Mouse (Mus musculus) adrenal gland (tissue): ENCODE results near the gene Grik4.
"Not testable (repeated sequence)": the region's sequence is repeated elsewhere in the genome, so short reads cannot be mapped to it uniquely, and the experiment has no call there.

Experiments
- intact Hi-C: fragments of 180-260 bp; cut with DNase I; formaldehyde crosslinking; loops from one replicate; pipeline ENCODE4 v1.15.1; 2025

The Grik4 gene

DNA sequence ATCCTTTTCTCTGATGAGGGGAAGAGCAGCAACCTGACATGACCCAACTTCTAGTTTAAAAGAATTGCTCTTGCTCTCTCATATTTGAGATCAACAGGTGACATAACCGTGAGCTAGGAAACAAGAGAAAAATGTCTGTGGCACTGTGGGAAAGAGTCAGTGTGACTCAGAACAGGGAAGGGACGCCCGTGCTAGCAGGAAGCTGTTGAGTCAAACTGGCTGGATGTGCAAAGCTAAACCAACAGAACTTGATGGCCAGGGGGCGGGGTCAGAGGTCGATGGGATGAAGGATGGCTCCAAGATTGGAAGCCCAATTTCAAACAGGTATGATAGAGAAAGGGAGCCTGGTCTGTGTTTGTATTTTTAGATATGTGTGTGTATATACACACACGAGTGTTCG, 144.2 kb downstream of the Grik4 start:
- intact Hi-C loops: no loop called here

DNA sequence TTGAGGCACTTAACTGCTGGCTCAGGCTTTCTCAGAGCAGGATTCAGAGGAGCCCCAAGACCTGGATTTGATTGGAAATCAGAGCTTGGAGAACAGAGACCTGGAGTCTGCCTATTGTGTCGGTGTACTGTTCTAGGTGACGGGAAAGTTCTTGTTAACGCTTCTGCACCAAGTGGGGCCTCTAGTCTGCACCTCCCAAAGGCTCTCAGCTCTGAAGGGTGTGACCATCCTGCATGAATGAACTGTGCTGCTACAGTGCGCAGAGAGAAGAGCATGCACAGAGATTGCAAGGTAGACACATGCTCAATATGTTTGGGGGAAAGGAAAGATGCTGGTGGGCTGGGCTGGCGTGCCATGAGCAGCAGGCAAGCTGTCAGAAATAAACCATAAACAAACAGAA, 144.6 kb downstream of the Grik4 start:
- intact Hi-C loops: no loop called here

DNA sequence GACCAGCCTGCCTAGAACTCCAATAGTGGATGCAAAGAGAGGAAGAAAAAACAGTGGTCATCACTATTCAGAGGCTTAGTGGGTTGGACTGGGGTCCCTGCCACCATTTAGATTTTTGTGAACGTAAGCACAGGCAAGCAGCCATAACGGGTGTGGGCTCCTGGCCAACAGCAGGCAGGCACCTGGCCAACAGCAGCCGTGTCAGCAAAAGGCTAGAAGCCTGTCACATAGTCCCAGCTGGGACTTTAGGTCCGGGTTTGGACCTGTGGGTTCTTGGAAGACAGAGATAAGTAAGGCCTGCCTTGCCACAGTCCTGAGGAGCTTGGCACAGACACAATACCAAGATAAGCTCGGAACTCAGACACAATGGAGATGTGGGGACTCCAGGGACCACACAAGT, 145.1 kb downstream of the Grik4 start:
- intact Hi-C loops: no loop called here

DNA sequence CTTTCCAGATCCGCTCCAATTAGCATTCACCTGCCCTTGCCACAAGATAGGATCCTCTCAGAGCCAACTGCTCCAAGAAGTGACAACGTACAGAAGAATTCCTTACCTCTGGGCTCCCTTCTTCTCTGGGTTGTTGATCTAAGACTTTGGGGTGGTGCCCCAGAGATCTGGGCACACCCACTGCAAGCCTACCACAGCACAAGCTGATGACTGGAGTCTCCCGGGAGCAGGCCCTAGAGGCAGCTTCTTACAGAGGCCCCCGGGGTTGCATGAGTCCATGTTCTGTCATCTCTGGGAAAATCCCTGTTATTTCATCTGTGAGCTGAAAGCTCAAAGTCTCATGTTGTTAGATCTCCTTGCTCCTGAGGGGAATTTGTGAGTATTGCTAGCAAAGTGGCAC, 146.0 kb downstream of the Grik4 start:
- intact Hi-C loops: no loop called here

DNA sequence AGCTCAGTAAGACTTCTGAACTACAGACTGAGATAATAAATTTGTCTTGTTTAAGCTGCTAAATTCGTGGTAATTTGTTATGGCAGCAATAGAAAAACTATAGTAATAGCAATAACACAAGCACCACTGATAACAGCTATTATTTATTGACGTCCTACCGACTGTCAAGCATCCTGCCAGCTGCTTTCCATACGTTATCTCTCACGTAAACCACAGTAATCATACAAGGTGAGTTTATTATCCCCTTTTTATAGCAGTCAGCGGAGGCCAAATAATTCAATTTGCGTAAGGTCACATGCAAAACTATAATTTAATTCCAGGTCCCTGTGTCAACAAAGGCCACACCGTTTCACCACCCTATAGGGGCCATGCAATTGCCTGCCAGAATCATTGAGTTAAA, 147.0 kb downstream of the Grik4 start:
- intact Hi-C loops: no loop called here

DNA sequence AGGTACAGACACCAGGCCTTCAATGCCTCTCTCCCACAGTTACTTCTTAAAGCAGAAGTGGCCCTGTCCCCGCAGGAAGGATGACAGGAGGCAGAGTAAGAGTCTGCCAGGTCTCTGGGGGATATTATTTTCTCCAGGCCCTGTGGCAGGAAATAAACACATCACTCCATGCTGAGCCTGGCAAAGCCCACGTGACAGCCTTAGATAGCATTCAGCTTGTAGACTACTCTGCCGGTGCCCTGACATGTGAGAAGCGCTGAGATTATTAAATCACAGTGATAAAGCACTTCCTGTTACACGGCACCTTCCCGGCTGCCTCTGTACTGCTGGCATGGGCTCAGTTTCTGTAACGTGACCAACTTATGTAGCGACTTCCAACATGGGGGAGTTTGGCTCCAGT, 148.4 kb downstream of the Grik4 start:
- intact Hi-C loops: no loop called here

DNA sequence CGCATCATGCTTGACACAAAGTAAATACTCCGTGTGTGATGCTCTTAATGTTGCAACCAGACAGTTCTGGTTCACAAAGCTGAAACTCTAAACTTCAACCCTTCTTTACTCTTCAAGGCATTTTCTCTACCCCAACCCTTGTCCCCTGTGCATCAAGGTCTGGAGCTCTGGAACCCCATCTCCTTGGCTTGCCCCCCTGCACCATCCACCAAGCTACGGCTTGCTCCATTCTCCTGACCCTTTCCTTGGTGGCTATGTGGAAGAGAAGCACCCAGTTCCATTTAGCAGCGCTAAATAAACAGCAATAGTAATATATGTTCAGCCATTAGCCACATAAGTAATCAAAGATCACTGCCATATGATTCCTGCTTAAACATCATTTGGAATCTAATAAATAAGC, 150.3 kb downstream of the Grik4 start:
- intact Hi-C loops: no loop called here

DNA sequence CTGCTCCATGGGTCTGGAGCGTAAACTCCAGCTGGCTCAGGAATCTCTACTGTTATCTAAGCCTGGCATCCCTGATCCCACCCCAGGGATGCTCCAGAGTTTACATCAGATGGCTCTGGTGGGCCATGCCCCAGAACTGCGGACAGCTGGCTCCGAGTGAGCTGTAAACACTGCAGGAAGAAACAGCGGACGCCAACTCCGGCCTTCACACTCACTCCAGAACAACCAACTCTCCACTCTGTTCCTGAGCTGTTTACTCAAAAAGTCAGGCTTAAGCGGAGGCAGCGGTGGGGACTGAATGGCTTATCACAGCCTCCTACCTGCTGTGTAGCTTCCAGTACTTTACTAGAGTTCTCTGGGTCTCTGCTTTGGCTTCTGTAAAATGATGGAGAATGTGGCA, 150.7 kb downstream of the Grik4 start:
- intact Hi-C loops: no loop called here

DNA sequence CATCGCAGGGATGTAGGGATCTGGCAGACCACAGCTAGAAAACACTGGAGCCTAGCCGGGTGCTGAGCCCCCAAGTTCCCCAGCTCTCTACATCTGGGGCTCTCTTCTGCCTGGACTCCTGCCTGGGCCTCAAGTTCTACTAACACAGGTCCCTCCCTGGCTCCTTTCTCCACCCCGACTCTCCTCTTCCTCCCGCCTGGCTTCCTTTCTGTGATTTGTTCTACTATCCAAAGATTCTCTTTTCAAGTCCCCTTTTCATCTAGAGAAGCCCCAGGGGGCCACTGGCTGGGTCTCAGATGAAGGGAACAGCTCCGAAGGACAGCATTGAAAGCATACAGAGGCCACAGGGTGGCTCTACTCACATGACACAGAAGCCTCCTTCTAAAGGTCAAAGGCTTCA, 151.9 kb downstream of the Grik4 start:
- intact Hi-C loops: no loop called here

DNA sequence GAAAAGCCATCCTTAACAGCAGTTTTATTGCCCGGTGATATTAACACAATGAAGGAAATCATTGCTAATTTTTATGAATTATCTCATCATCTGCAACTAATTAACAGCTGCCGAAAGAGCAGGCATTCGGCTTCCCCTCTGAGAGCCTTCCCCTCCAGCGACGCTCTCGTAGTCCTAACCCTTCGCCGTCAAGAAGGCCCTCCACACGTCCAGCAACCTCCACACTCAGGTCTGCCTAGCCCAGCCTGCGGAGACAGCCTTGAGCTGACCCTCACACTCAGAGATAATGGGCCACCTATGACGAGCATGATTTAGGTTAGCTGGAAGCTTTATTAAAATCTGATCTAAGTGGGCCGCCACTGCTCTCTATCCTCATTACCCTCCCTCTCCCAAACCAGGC, 152.5 kb downstream of the Grik4 start:
- intact Hi-C loops: no loop called here

DNA sequence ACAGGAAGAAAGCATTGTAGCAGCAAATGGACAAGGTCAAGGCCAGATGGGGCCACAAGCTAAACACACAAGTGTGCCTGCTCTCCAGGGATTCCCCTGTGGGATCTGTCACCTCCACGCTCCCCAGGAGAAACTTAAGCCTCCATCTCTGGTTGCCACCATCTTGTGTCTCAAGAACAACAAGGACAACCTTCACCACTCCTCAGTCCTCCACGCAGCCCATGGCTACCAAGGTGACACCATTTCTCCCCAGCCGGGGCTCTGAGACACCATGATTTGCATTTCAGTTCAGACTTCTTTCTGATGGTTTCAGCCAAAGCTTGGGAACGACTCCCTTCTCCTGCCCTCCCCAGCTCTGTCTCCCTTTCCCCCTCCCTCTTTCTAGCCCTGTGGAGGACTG, 152.9 kb downstream of the Grik4 start:
- intact Hi-C loops: no loop called here

DNA sequence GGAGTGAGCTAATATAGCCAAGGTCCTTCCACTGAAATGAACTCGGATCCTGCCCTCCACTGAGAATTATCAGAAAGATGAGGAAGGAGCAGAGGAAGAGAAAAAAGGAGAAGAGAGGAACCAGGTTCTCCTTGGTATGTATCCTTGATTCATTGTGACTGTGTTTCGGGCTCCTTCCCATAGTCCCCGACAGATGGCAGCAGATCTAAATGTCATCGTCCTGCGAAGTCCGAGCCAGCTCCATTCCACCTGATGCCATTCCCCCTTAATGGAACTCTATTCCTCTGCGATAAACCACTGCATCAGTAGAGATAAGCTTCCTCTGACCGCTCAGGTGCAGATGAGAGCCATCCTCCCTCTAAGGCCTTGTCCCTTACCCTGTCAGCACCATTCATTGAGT, 155.8 kb downstream of the Grik4 start:
- intact Hi-C loops: loop anchor here (1.0 to 2.0 kb wide), 2 partner anchors 156 to 422 kb away; partner anchors contain the start of genes Grik4 and Pou2f3

DNA sequence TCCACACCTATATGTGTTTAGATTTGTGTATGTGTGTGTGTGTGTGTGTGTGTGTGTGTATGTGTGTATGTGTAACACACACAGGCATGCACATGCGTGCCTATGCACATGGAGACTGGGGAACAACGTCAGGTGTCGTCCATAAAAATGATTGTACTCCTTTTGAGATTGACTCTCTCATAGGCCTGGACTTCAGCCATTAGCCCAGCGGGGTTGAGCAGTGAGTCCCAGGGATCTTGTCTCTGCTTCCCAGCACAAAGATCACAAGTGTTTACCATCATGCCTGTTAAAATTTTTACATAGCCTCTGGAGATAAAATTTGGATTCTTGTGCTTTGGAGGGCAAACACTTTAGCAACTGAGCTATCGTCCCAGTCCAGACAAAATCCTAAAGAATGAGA, 157.4 kb downstream of the Grik4 start:
- intact Hi-C loops: no loop called here

DNA sequence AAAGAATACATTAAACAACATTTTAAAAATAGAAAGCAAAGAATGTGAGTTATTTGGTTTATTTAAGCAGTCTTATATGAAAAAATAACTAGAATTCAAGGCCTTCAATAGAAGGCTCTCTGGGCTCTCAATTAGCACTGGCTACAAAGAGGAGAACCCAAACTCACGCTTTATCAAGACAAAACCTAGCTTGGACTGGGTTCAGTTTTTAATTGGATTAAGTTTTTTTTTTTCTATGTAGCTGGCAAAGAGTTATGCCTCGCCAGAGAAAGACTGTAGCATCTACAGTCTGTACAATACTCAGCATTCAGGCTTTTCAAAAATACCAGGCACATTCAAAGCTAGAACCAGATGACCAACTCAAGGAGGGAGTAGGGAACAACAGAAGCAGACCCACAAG, 158.0 kb downstream of the Grik4 start:
- intact Hi-C loops: no loop called here

DNA sequence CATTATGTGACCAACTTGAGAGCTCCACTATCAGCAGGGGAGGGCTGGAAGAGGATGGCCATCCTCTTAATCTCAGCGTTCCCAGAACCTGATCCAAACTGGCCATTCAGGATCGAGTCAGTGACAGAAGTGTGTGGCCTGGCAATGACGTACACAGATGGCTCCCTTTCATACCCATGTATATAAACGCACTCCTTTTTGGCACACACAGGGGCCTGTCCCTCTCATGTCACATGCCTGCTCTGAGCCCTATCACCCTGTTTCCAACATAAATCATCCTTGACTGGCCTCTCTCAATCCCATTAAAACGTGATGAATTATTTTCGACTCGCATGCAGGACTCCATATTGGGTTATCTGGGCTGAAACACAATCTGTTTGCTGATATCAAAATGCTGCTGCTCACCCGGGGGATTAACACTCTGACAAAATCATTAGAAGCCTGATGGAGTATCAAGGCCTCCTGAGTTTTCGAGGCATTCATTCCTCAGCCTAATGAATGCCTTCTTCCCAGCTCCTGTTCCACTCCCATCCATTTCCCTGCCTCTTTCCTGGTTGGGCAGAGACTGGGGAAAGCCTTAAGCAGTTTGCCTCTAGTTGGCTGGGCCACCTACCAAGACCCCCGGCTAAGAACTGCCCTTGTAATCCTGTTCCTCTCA, 159.0 kb downstream of the Grik4 start:
- intact Hi-C loops: no loop called here

DNA sequence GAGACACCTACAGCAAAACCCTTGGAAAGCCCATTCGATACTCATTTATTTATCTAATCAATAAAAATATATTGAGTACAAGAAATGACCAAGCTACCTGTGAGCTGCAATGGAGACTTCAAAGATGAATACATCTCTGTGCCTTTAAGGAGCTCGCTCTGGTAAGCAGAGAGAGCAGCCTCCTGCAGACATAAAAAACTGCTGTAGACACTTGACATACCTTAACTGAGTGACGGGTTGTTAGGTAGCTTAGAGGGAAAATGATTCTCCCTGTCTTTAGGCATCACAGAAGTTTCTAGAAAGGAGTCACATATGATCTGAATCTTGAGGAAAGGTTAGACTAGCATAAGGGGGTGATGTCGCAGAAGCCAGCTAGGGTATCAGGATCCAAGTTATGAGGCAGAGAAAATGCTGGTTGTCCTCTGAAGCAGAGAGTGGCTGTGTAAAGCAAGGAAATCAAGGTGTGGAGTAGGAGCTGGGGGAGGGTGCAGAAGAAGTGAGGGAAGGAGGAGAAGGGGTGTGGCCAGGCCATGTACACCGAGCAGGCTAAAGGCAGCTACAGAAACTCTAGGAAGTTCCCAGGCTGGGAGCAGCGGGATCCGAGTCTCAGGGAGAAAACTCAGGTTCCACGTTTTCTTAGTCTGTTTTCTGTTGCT, 160.9 kb downstream of the Grik4 start:
- intact Hi-C loops: no loop called here

DNA sequence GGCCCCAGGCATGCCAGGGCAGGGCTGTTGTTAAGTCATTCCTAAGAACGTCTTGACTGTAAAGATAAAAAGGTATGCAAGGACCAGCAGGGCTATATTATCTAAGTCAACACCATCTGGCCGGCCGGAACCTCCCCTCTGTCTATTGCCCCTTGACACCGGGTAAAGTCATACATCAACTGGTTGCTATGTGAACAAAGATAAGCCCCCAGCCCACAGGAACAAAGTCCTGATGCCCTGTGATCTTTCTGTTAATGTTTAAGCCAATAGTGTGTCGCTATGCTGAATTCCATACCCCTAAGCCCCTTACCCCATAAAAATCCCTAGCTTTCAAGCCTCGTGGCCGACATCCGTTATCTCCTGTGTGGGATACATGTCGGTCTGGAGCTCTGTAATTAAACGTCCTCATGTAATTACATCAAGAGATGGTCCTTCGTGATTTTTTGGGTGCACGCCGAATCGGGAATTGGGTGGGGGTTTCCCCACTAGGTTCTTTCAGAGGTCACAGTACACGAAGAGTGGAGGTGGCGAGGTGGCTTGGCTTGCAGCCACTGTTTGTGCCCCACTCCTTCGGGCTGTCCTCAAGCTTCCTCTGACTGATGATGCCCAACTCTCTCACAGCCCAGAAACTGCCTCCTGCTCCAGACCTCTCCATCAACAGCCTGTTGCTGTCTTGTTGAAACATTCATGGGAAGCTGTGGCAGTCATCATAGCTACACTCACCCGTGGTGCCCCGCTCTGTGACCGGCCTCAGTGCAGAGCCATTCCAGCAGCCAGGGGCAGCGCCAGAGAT, 165.6 kb downstream of the Grik4 start:
- intact Hi-C loops: not testable (repeated sequence)

DNA sequence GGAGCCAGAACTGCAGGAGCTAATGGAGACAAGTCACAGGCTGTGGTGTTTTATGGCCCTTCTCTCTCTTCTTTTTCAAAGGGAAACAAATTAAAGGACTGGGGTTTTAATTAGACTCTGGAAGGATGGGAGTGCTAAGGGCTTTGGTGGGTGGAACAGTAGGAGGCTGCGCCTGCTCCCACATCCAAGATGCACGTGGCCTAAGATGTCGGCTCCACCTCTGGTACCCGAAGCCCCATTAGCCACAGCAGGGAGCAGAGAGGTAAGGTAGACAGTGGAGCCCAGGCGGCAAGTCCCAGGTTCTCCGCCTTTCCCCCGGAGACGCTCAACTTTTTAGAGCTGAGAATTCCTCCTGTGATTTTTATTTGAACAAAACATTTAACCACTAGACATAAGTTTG, 166.4 kb downstream of the Grik4 start:
- intact Hi-C loops: no loop called here

DNA sequence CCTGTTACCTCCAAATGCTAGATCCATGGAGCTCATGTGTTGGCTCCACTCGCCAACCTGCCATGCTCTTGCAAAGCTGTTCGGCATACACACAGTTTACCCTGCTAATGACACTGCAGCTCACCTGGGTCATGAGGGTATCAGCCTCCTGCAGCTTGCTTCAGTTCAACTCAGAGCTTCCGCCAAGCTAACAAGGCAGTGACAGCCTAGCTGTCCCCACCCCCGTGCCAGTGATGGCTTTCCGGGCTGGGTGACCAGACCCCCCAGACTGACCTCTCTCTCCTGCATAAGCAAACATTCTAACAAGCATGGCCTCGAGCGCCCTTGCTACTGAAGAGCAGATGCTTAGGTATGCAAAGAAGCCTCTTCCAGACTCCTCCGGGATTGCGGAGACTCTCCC, 167.5 kb downstream of the Grik4 start:
- intact Hi-C loops: no loop called here

DNA sequence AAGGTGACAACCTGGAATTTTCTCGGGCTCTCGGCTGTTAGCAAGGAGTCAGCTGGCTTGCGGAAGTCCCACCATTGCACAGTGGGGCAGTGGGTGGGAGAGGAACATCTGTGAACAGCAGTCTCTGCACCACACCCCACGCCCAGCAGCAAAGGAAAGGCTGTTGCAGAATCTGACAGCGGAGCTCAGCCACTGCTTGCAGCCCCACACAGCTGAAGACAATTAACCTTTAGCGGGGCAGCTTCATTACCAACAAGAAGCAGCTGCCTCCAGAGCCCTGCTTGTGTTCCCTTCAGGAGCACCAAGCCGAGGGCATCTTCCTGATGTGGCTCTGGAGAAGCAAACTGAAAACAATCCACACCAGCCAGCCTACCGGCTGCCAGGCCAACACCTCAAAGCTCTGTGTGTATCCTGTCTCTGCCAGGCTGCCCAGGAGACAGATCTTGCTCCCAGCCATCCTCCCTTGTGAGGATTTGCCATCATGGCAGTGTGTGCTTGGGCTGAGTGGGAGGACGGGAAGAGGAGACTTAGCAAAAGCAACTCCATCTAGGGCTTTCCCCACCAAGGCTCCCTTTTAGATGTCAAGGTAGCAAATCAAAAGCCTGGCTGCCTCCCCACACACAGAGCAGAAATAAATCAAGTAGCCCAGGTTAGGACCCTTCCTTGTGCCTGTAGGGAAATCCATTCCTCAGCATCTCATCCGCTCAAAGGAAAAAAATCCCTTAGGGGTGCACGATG, 179.3 kb downstream of the Grik4 start:
- intact Hi-C loops: no loop called here

DNA sequence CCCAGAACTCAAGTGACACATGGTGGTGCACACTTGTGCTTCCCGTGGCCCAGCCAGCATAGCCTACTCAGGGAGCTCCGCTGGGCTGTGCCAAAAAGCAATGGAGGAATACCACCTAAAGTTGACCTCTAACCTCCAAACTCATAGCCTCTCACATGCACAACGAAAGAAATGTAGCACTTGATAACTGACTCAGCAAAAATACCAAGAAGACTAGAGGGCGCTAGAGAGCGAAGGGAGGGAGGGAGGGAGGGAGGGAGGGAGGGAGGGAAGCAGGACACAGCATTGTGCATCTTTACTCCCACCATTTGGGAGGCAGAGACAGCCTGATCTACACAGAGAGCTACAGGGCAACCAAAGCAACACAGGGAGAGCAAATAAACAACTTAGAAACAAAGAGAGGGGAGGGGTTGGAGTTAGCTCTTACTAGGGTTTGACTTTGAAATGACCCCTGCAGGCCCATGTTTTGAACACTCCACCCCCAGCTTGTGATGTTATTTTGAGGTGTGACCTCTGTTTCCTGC, 185.5 kb downstream of the Grik4 start:
- intact Hi-C loops: no loop called here
